Mouse (Mus musculus) heart, embryonic 10.5 days (tissue): ENCODE data around the gene Dbnl. TPM values are rescaled to one million over a fixed set of nuclear protein-coding genes. Genes with fewer than 3 reads are reported as not detected.

Experiments used
- DNase-seq: peaks from one replicate; pipeline ENCODE4 v3.0.0-alpha.2; 2017; ENCODE audit warnings: low spot score
- H3K27ac ChIP-seq: fragments of 300-500 bp; sonication (generic); 2 replicates; pipeline ENCODE4 v1.5.1; 2016; ENCODE audit warnings: mild to moderate bottlenecking
- H3K27me3 ChIP-seq: fragments of 300-500 bp; sonication (generic); 2 replicates; pipeline ENCODE4 v1.6.1; 2016; ENCODE audit warnings: mild to moderate bottlenecking; ENCODE audit not compliant: poor library complexity, insufficient read depth, severe bottlenecking
- H3K36me3 ChIP-seq: fragments of 300-500 bp; sonication (generic); 2 replicates; pipeline ENCODE4 v1.6.1; 2016; ENCODE audit warnings: mild to moderate bottlenecking, moderate library complexity
- H3K4me1 ChIP-seq: fragments of 300-500 bp; sonication (generic); 2 replicates; pipeline ENCODE4 v1.6.1; 2016; ENCODE audit warnings: mild to moderate bottlenecking
- H3K4me3 ChIP-seq: fragments of 300-500 bp; sonication (generic); 2 replicates; pipeline ENCODE4 v1.5.1; 2016; ENCODE audit warnings: mild to moderate bottlenecking, moderate library complexity
- H3K9me3 ChIP-seq: fragments of 300-500 bp; sonication (generic); 2 replicates; pipeline ENCODE4 v1.6.1; 2016; ENCODE audit warnings: mild to moderate bottlenecking, moderate library complexity
- WGBS: fragments of 180-500 bp; shearing (Covaris S2); methylation state at CpG from one replicate; pipeline ENCODE4 v1.1.7; 2016; 5-methylcytosine and 5-hydroxymethylcytosine counted together
- polyA plus RNA-seq: library from polyadenylated mRNA; unstranded; fragments of >200 nt; fragmentation: Nextera tagmentation; extraction: Ambion mirVana; gene quantifications from 2 replicates; pipeline ENCODE4 v1.2.1, GENCODE M21; 2016

The Dbnl gene
- polyA plus RNA-seq = 101 and 114 TPM in 2 replicates

GRCm38 (mm10) chr11:5788056-5789014 is at the start of gene Dbnl:
Gene Dbnl, plus strand, starts transcription at chr11:5788488.
- Histone ChIP-seq H3K4me1 (peaks cover 19% of the 10 kb centered on the region), H3K9me3 (no peaks in the 10 kb centered on the region), H3K27ac (peak within 1 kb of the TSS; percentile 97), H3K36me3 (peaks cover 30% of the 10 kb centered on the region), H3K27me3 (no peaks in the 10 kb centered on the region), H3K4me3 (peak within 1 kb of the TSS; percentile 92)
- peak; percentile 98 for DNase-seq
- under 1% methylated on average over 74 of the region's 74 CpGs for whole genome bisulfite sequencing

DNA sequence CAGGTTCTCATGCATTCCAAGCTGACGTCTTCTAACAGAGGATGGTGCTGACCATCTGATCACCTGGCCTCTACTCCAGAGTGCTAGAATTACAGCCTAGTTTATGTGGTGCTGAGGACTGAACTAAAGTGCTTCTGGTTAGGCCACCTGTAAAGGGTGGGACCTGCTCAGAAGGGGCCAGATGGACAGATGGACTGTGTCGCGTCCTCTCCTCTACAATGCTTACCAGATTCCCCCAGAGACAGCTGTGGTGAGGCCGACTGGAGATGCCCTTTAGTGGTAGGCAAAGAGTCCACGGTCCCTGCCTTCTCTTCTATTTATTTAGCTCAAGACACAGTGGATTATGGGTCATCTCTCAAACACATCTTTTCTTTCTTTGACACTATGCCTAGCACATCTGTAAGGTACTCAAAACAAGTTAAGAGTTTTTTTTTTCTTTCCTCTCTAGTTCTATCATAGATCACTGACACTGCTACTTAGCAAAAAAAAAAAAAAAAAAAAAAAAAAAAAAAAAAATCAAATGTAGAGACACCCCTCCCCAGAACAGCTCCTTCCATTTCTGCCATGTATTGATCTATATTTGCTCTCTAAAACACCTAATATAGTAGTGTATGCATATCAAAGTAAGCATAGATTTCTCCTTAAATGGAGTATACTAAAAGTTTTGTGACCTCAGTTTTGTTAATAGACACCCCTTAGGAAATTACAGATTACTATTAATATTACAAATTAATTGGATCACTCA is 49.2 kb upstream of the Dbnl start:
- Histone ChIP-seq H3K4me3 (peak overlapping the region; percentile 18; the same call in 1 of the 2 replicates), H3K27ac (no peak overlapping the region), H3K4me1 (peaks cover 38% of the 10 kb centered on the region), H3K9me3 (no peaks in the 10 kb centered on the region), H3K36me3 (0 out of 2 replicates have a peak, but pooled peaks cover 3% of the 10 kb centered on the region), H3K27me3 (no peaks in the 10 kb centered on the region)
- no peak for DNase-seq
- 72% methylated on average over 5 of the region's 5 CpGs for WGBS

DNA sequence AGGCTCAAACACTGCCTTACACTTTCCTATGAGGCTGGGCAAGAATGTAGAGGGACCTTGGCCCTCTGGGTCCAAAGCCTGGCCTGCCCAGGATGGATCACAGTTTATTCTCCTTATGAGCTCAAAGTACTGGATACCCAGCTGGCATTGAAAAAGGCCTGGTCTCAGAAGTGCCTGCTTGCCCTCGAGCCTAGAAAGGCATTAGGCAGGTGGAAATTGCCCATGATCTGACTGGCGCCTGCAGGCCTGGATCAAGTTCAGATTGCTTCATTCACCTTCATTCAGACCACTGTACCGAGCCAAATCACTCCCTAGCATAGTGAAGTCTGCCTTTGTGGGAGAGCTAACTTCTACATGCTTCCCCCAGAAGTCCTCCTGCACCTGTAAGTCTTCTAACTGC is 48.4 kb upstream of the Dbnl start:
- Histone ChIP-seq H3K27me3 (no peaks in the 10 kb centered on the region), H3K36me3 (0 out of 2 replicates have a peak, but pooled peaks cover 1% of the 10 kb centered on the region), H3K4me1 (peaks cover 30% of the 10 kb centered on the region), H3K9me3 (no peaks in the 10 kb centered on the region), H3K4me3 (peak overlapping the region; percentile 93), H3K27ac (peak overlapping the region; percentile 65; the same call in 1 of the 2 replicates)
- WGBS = 69% methylated on average over 3 of the region's 3 CpGs
- no peak for DNase-seq

GRCm38 (mm10) chr11:5740599-5740964 is 47.7 kb upstream of the Dbnl start:
- Histone ChIP-seq H3K9me3 (no peaks in the 10 kb centered on the region), H3K27ac (peak overlapping the region; percentile 98), H3K4me1 (peaks cover 23% of the 10 kb centered on the region), H3K27me3 (no peaks in the 10 kb centered on the region), H3K36me3 (no peaks in the 10 kb centered on the region), H3K4me3 (peak overlapping the region; percentile 93)
- no peak for DNase-seq
- WGBS = 2% methylated on average over 26 of the region's 26 CpGs

GRCm38 (mm10) chr11:5740965-5741627 is 47.2 kb upstream of the Dbnl start:
- no peaks in the 10 kb centered on the region for H3K27me3 ChIP-seq
- H3K36me3 ChIP-seq = no peaks in the 10 kb centered on the region
- no peaks in the 10 kb centered on the region for H3K9me3 ChIP-seq
- H3K4me1 ChIP-seq = peaks cover 22% of the 10 kb centered on the region
- H3K27ac ChIP-seq = peak overlapping the region; percentile 98
- peak; percentile 87 for DNase-seq
- H3K4me3 ChIP-seq = peak overlapping the region; percentile 93
- WGBS = under 1% methylated on average over 48 of the region's 50 CpGs

DNA sequence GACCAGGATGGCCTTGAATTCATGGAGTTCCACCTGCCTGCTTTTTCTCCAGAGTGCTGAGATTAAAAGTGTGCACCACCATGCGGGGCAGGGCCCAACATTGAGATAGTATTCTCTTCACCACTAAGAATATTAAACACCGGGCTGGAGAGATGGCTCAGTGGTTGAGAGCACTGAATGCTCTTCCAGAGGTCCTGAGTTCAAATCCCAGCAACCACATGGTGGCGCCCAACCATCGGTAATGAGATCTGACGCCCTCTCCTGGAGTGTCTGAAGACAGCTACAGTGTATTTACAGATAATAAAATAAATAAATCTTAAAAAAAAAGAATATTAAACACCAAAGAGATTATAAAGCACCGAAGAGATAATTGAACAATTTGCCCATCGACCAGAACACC is 46.2 kb upstream of the Dbnl start:
- Histone ChIP-seq H3K27me3 (no peaks in the 10 kb centered on the region), H3K36me3 (no peaks in the 10 kb centered on the region), H3K9me3 (no peaks in the 10 kb centered on the region), H3K27ac (no peak overlapping the region), H3K4me3 (no peak overlapping the region), H3K4me1 (peaks cover 22% of the 10 kb centered on the region)
- WGBS = 63% methylated on average over 7 of the region's 7 CpGs
- no peak for DNase-seq

GRCm38 (mm10) chr11:5744951-5745350 is 43.3 kb upstream of the Dbnl start:
- no peak for DNase-seq
- no peak overlapping the region for H3K27ac ChIP-seq
- H3K9me3 ChIP-seq = no peaks in the 10 kb centered on the region
- H3K4me1 ChIP-seq = peaks cover 7% of the 10 kb centered on the region
- H3K4me3 ChIP-seq = no peak overlapping the region
- H3K36me3 ChIP-seq = peaks cover 6% of the 10 kb centered on the region; the same call in 1 of the 2 replicates
- H3K27me3 ChIP-seq = no peaks in the 10 kb centered on the region
- 86% methylated on average over 2 of the region's 2 CpGs for WGBS

GRCm38 (mm10) chr11:5753755-5754154 is 34.5 kb upstream of the Dbnl start:
- DNase-seq = no peak
- Histone ChIP-seq H3K4me3 (no peak overlapping the region), H3K9me3 (no peaks in the 10 kb centered on the region), H3K27me3 (no peaks in the 10 kb centered on the region), H3K4me1 (peaks cover 6% of the 10 kb centered on the region; the same call in 1 of the 2 replicates), H3K36me3 (peaks cover 34% of the 10 kb centered on the region; the same call in 1 of the 2 replicates), H3K27ac (no peak overlapping the region)
- WGBS = 86% methylated on average over 2 of the region's 2 CpGs

DNA sequence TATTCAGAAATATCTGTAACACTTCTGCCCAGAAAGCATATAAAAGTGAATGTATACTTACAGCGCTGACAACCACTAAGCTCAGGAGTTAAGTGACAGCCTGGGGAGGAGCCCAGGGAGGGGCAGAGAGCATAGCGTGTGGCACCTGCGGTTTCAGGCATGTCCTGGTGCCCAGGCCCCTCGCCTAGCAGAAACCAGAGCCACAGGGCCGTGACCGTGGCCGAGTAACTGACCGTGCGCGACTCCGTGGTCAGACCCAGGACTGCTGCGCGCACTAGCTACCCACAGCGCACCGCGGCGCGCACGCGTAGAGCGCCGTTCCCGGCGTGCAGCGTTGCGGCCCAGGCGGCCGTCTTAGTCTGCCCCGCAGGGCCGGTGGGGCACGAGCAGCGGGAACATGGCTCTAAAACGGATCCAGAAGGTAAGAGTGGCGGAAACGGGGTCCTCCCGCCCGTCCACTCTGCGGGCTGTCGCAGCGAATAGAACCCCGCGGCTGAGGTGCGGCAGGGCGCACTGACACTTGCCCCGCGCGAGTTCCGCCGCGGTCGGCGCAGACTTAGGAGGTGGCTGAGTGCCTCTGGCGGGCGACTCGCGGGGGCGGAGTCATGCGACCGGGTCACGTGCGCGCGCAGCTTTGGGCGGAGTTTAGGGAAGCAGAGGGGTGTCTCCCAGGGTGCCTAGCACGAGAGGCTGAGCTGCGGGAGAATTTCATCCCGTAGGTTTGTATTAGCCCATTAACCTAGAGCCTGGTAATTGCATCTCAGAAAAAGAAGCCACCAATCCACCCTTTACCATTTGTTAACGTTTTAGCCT is 26.3 kb upstream of the Dbnl start, which contains the start of gene Urgcp:
Urgcp (minus strand) TSS at position 557 of the 813 bp plus-strand sequence.
- H3K4me1 ChIP-seq = peaks cover 10% of the 10 kb centered on the region; the same call in 1 of the 2 replicates
- peak within 1 kb of the TSS; percentile 98 for H3K27ac ChIP-seq
- H3K4me3 ChIP-seq = peak within 1 kb of the TSS; percentile 72
- peak; percentile 99 for DNase-seq
- WGBS = under 1% methylated on average over 68 of the region's 68 CpGs
- no peaks in the 10 kb centered on the region for H3K9me3 ChIP-seq
- H3K36me3 ChIP-seq = peaks cover 6% of the 10 kb centered on the region; the same call in 1 of the 2 replicates
- no peaks in the 10 kb centered on the region for H3K27me3 ChIP-seq

DNA sequence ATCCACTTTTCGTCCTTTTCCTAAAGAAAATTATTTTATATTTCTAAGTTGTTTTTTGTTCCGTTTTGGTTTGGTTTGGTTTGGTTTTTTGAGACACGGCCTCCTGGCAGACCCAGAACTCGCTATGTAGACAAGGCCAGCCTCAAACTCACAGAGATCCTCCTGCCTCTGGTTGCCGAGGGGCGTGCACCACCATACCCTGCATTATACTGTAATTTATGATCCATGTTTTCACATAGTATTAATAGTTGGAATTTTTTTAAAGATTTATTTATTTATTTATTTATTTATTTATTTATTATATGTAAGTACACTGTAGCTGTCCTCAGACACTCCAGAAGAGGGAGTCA is 25.7 kb upstream of the Dbnl start:
- DNase-seq = no peak
- Histone ChIP-seq H3K36me3 (peaks cover 2% of the 10 kb centered on the region; the same call in 1 of the 2 replicates), H3K27ac (peak overlapping the region; percentile 98), H3K4me3 (peak overlapping the region; percentile 72), H3K4me1 (peaks cover 10% of the 10 kb centered on the region; the same call in 1 of the 2 replicates), H3K9me3 (no peaks in the 10 kb centered on the region), H3K27me3 (no peaks in the 10 kb centered on the region)
- 18% methylated on average over 6 of the region's 6 CpGs for WGBS

DNA sequence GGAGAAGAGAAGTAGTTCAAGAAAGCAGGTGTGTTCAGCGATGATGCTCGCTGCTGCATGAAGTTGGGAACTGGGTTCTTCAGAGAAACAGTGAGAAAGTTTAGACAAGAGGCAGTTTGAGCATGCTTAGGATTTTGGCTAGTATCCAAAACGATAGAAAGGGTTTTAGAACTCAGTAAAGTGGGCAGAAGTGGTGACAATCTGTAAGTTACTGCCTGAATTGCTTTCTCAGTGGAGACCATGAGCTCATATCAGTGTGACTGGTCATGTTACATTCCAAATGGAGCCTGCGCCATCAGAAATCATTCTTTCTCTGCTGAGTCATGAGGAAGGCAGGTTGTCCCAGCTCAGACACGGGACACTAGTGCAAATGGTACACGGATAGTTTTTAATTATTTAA is 22.3 kb upstream of the Dbnl start:
- H3K27ac ChIP-seq = no peak overlapping the region
- H3K27me3 ChIP-seq = no peaks in the 10 kb centered on the region
- H3K36me3 ChIP-seq = peaks cover 26% of the 10 kb centered on the region
- no peak overlapping the region for H3K4me3 ChIP-seq
- 82% methylated on average over 6 of the region's 6 CpGs for WGBS
- 0 out of 2 replicates have a peak, but pooled peaks cover 3% of the 10 kb centered on the region for H3K4me1 ChIP-seq
- no peak for DNase-seq
- H3K9me3 ChIP-seq = no peaks in the 10 kb centered on the region

DNA sequence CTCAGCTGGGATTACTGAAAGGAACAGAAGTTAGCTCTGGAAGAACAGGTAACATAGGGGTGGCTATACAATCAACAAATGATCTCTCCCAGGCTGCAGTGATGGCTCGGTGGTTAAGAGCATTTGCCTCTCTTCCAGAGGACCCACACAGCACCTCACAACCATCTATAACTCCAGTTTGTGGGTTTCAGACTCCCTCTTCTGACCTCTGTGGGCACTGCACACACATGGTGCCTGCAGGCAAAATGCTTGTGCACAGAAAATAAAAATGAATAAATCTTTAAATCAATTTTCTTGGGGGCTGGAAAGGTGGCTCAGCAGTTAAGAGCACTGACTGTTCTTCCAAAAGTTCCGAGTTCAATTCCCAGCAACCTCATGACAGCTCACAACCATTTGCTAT is 9.8 kb upstream of the Dbnl start:
- Histone ChIP-seq H3K4me1 (peaks cover 9% of the 10 kb centered on the region), H3K27me3 (no peaks in the 10 kb centered on the region), H3K27ac (no peak overlapping the region), H3K36me3 (no peaks in the 10 kb centered on the region), H3K4me3 (no peak overlapping the region), H3K9me3 (no peaks in the 10 kb centered on the region)
- DNase-seq = no peak
- WGBS = 72% methylated on average over 2 of the region's 2 CpGs
